Mouse (Mus musculus) ES-Bruce4 (cell line): ENCODE measurements around the gene Tfap2d.

Source experiments
- CTCF ChIP-seq: IDR thresholded peaks from one replicate; pipeline ENCODE4 v1.8.1; 2011; ENCODE audit warnings: low read depth, low read length
- EP300 ChIP-seq: IDR thresholded peaks from 2 replicates; pipeline ENCODE4 v1.6.1; 2011; ENCODE audit warnings: low read depth, low read length; ENCODE audit not compliant: insufficient read depth

GRCm38 (mm10) chr1:19103316-19103715 is 494 bp downstream of the Tfap2d start:
- TF ChIP-seq CTCF = no peak
- TF ChIP-seq EP300 = no peak
